Mouse (Mus musculus) olfactory bulb, adult 2 months (tissue): ENCODE measurements around the gene Lpin1.

Source experiments
- CTCF ChIP-seq: fragments of 200-500 bp; IDR thresholded peaks from 2 replicates; pipeline ENCODE4 v1.5.1; 2012; ENCODE audit warnings: low read depth, mild to moderate bottlenecking, low read length, moderate library complexity; ENCODE audit not compliant: insufficient read depth
- POLR2A ChIP-seq: fragments of 200-500 bp; IDR thresholded peaks from 2 replicates; pipeline ENCODE4 v1.6.1; 2012; ENCODE audit warnings: mild to moderate bottlenecking, low read depth, low read length, moderate library complexity; ENCODE audit not compliant: insufficient read depth

GRCm38 (mm10) chr12:16563427-16563826, 47.3 kb downstream of the Lpin1 start:
- TF ChIP-seq CTCF = 0 out of 2 replicates have a peak, but pooled peaks have one; percentile 30
- no peak for TF ChIP-seq POLR2A
